Mouse (Mus musculus): ENCODE measurements at regions not wholly inside any gene's neighbourhood (a gene's known extent, or its start where the extent isn't known, plus 50 kb on each side); places are given as distances from the start of the nearest gene placed in this dataset.

DNA sequence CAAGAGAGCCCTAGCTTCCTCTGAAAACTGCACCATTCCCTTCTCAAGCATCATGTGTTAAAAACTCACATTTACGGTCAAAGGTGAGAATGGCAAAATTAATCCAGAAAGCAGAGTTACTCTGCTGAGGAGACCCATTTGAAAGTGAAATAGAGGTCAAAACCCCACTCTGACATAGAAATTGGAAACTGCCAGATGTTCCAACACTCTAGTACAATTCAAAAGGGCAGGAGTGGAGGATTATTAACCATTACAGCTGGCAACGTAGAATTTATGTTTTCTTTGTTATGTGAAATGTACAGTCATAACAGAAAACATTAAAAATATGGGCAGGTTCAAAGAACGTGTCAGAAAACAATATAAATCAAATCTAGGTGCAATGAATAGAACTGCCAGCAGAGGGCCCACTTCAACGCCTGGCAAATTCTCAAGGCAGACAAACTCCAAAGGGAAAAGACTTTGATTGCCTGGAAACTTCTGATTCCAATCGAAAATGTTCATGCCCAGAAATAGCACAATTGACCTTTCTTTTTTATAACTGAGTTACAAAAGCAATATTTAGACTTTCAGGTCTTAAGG is 54.2 kb upstream of the Rfpl4b start:
- peak; percentile 54 for DNase-seq (ENCODE audit: extremely low spot score)

DNA sequence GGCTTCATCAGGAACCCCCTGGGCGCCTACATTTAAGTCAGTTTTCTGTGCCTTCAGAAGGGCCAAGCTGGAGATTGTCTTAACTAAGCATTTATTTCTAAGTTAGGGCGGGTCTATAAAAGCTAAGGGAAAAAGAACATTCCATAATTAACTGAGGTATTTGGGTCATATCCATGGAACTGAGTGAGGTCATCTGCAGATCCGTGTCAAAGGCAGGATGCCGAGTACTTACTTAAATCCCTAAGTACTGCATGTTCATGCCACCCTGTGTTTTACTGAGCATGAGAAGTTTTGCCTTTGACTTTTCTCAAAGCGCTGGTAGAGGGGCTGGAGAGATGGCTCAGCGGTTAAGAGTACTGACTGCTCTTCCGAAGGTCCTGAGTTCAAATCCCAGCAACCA is 57.7 kb upstream of the Rfpl4b start:
- no peak for DNase-seq (ENCODE audit: extremely low spot score)

DNA sequence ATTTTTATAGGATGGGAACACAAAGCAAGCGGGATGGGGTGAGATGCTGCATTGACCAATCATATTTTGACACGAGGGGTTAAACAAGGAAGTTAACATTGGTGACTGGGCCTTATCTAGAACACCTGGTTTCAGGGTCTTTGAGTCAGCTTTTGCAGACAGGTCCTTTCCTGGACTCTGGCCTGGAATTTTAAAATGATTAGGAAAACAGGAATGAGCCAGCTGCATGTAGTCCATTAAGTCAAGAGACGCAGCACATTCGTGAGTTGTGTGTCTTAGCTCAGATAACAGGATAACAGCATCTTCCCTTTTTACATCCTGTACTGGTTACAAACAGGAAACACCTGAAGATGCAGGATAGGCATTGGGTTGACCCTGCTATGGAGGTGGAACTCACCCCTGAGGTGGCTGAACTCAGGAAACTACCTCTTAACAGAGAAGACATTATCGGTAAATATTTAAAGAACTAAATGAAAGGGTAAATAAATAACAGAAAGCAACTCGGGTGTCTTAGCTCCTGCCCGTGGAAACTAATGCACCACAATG is 59.1 kb upstream of the Rfpl4b start:
- DNase-seq (ENCODE audit: extremely low spot score) = no peak

DNA sequence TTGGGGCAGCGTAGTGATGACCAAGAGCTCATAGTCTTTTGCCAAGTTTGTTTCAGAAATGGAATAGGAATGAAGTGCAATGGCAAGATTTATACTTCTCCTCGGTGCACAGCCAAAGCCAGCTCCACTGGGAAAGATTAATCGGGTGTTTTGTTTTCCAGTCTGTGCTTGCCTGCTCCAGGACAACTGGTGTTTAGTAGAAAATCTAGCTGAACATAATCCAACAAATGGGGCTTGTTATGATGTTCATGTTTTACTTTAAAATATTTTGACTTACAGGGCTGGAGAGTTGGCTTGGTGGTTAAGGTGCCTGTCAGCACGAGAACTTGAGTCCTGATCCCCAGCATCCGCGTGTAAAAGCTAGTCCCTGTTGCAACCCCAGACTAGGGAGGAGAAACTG is 60.6 kb upstream of the Rfpl4b start:
- no peak for DNase-seq (ENCODE audit: extremely low spot score)

DNA sequence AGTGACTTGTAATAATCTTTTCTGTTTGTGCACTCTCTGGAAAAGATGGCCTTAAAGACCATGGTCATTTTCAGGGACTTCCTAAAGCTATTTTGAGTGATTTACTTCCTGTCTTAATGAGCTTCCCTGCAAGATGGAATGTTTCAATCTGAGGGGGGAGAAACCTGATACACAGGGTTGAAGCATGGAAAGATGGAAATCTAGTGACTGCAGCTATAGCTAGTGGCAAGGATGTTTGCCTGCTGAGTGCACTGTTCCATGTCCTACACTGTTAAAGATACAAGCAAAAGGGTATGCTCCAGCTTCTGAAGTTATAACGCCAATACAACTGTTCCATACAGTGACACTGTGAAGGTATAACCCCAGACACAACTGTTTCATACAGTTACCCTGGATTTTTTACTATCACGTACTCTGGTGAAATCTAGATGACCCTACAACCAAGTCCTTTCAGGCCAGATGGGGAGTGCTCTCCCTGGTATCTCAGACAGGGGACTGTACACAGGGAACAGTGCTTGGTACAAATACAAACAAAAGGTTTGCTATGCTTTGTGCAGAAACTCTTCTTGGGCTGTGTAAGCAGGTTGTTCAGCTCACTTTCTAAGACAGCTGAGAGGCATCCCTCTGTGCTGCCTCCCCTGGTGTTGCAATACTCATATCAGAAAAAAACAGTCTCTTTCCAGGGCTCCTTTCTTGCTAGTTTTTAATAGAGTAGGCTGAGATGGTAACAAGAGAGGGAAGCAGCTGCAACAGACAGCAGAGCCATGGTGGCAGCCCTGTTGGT is 62.4 kb upstream of the Rfpl4b start:
- DNase-seq (ENCODE audit: extremely low spot score) = no peak

DNA sequence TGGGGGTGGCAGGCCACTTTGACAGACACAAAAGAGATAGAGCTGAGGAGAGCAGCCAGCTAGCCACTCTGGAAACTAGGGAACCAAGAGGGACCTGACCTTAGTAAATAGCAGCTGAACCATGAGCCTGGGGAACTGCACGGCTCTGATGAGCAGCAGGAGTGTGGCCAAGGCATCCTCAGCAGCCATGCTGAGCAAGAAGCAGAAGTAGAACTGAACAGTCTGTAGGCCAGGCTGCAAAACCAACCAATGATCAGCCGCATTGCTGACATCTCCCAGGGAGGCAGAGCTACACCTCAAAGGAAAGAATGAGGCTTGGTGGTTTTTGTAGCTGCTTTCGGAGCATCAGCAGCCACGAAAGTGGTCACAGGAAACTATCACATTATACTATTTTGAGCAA is 63.1 kb upstream of the Rfpl4b start:
- no peak for DNase-seq (ENCODE audit: extremely low spot score)

DNA sequence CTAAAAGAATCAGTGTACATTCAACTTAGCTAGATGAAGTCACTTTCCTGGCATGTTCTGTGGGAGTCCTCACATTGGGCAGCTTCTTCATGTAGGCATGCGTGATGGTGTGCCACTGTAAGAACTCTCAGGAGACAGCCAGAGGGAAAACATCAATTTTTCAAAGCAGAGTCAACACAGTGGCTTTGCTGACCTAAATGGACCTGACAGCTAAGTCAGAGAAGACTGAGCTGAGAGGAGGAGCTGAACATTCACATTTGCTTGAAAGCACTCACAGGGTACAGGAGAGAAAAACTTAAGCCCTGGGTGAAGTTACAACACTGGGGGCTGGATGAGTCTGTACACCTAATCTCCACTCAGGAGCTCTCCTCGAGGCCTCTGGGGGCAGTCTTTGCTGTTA is 64.9 kb upstream of the Rfpl4b start:
- DNase-seq (ENCODE audit: extremely low spot score) = no peak

DNA sequence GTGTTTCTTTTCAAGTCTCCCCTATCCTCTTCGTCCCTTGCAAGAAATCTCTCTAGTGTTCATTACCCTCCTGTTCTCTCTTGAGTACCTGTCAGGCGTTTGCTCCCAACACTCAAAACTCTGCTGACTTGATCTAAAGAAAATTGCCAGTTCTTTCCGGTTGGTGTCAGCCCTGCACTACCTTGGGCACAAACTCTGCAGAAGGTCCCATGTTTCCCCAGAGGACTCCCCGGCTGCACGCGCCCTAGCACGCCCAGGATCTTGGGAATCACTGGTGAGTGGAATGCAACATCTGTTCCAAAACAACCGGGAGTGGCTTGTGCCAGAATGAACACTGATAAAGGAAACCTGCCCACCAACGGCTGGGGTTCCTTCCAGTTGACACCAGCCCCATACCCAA is 66.3 kb upstream of the Rfpl4b start:
- DNase-seq (ENCODE audit: extremely low spot score) = no peak

DNA sequence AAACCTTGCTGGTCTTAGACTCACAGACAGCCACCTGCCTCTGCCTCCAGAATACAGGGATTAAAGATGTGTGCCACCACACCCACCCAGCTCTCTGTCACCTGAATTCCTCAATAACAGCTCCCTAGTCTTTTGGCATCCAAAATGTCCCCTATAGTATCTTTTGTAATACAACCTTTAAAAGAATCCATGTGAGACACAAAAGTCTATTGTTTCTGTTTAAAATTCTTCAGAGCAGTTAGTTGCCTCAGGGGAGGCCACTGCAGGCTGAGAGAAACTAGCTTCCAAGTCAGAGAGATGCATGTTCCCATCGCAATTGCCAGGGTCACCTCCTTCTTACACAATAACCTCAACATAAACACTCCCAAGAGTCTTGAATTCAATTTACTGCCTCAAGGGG is 70.6 kb upstream of the Lama4 start:
- no peak for DNase-seq (ENCODE audit: extremely low spot score)

DNA sequence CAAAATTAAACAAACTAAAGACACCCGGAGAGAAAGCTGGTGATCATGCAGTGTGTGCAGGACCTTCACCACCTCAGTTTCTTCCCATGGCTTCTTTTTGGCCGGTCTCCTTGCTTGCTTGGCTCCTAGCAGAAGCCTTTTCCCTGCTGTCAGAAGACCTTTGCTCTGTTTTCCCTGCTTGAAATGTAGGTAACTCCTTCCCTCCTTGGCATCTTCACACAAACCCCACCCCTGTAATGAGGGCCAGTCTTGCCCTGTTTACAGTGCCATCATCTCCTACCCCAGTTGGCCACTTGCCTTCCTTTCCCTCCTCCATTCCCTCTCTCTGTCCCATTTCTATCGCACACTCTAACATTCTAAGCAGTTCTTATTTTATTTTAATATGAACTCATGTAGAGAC is 69.7 kb upstream of the Lama4 start:
- DNase-seq (ENCODE audit: extremely low spot score) = no peak

DNA sequence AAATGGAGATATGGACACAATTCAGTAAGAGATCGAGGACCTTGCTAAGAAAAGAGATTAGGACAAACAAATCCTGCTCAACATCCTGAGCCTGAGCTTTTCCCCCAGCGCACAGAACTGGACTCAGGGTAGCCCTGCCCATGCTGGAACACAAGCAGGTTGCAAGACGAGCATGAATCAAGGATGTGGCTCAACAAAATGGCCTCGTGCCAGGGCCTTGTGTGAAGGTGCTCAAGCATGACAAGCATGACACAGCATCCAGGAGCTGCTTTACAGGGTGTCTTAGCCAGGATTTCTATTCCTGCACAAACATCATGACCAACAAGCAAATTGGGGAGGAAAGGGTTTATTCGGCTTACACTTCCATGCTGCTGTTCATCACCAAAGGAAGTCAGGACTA is 67.7 kb upstream of the Lama4 start:
- no peak for DNase-seq (ENCODE audit: extremely low spot score)

DNA sequence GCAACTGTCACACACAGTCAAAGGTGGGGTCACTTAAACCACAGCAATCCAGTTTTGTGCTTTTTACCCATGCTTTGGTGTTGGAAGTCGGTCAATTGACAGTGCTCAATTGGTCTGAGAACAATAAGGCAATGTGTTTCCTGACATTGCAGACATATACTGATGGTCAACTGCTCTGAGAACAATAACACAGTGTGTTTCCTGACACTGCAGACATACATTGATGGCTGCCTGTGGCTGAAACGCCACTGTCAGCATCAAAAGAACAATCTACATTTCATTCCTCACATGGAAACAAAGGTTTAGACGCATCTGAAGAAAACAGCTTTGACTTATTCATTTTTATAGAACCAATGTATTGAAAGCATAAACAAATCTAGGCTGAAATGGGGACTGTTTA is 59.2 kb upstream of the Lama4 start:
- DNase-seq (ENCODE audit: extremely low spot score) = no peak

DNA sequence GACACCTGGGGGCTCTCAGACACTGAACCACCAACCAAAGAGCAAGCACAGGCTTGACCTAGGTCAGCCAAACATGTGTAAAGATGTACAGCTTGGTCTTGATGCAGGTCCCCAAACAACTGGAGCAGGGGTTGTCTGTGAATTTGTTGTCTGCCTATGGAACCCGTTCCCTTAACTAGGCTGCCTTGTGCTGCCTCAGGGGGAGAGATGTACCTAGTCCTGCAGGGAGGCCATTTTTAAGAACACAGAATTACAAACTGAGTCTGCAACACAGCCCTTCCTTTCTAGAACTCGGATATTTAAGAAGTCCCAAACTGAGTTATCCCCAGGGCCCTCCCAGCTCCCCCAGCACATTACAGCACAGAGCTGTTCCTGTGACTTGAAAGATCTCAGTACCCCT is 57.5 kb upstream of the Lama4 start:
- no peak for DNase-seq (ENCODE audit: extremely low spot score)

DNA sequence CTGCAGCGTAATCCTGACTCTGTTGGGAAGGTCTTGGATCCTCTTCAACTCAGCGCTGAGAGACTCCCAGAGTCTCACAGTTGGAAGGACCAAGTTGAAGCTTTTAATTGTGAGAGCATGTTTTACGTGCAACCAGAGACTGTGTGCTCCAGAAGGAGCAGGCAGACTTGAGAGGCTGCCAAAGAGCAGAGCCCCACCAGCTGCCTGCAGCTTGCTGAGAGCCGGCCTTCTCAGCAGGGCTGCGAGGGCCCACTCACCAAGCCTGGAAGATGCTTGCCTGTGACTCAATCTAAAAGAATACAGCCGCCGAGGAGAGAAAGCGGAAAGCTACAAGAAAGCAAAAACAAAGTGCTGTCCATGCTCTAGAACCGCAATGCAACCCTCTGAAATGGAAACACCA is 57.0 kb upstream of the Lama4 start:
- DNase-seq (ENCODE audit: extremely low spot score) = no peak

DNA sequence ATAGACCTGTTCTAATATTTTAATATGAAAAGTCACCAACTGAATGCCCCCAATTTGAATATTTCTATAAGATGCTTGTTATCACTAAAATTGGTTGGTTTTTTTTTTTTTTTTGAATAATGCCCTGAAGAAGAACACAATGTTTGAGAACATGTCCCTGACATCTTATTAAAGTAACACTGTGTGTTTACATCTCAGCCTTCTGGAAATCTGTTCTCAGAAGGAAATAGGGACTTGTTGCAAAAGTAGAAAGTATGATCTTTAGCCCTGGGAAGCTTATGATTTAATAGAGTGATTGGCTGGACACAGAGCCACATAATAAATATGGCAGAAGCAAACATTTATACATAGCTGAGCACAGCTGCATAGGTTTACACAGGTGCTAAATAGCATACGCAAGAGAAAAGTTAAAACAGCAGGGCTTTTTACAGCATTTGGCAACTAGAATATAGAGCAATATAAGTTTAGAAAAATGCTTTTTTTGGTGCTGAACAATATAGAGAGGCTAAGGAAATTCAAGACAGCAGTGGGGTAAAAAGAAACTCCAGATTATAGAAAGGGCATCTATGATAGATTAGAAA is 56.1 kb upstream of the Lama4 start:
- no peak for DNase-seq (ENCODE audit: extremely low spot score)

DNA sequence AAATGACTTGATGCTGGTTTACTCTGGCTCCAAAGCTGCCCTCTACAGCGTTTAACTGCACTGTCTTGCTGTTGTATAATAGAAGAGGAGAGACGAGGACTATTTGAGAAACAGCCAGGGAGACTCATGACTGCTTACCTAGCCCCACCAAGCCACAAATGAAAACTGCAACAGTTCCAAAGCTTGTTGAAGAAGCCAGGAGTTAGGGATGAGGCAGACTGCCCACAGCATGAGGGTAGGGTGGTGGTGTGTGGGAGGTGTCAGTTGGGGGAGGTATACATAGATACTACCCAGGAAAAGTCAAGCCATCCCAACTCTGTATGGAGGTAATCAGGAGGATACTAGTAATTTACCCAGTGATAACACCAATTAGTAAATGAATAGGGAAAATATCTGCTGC is 55.5 kb upstream of the Lama4 start:
- DNase-seq (ENCODE audit: extremely low spot score) = no peak

DNA sequence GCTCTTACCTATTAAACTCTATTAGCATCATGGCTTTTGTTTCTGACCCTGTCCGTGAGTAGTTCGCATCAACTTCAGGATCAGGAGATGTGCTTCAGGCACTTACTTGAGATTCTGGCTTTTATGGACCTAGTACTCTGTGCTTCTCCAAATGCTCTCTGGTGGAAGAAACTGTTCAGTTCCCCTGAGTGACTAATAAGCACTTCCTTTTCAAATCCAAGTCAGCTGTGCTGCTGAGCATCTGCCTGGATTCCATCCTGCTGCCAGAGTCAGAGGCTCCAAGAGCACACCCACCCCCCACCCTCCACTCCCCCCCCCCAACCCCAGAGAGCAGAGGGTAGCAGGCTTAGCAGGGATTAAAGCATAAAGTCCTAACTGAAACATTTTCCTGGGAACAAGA is 52.3 kb upstream of the Lama4 start:
- no peak for DNase-seq (ENCODE audit: extremely low spot score)

Measured in embryo, embryonic 9.5 days (tissue).